Mouse (Mus musculus): ENCODE results near the gene Grik2.
"Not testable (repeated sequence)": the region's sequence is repeated elsewhere in the genome, so short reads cannot be mapped to it uniquely, and the experiment has no call there.

Gene Grik2

GRCm38 (mm10) chr10:49647116-49647515 is 141.4 kb downstream of the Grik2 start:
- DNase-seq = no peak

GRCm38 (mm10) chr10:49639901-49640300 is 148.7 kb downstream of the Grik2 start:
- peak; percentile 71 to 72 for DNase-seq

- no peak for DNase-seq
Measured at GRCm38 (mm10) chr10:49623951-49624350, 164.6 kb downstream of the Grik2 start.

GRCm38 (mm10) chr10:49597652-49598051 is 190.9 kb downstream of the Grik2 start:
- DNase-seq = no peak

- no peak for DNase-seq
Measured at GRCm38 (mm10) chr10:49573514-49573913, 215.1 kb downstream of the Grik2 start.

- DNase-seq = no peak
Measured at GRCm38 (mm10) chr10:49559872-49560407, 228.6 kb downstream of the Grik2 start.

- no peak for DNase-seq
Measured at GRCm38 (mm10) chr10:49542249-49542648, 246.3 kb downstream of the Grik2 start.

- no peak for DNase-seq
Measured at GRCm38 (mm10) chr10:49519752-49520151, 268.8 kb downstream of the Grik2 start.

- DNase-seq = no peak
Measured at GRCm38 (mm10) chr10:49500628-49501027, 287.9 kb downstream of the Grik2 start.

GRCm38 (mm10) chr10:49497302-49497701 is 291.3 kb downstream of the Grik2 start:
- no peak for DNase-seq

GRCm38 (mm10) chr10:49481439-49481838 is 307.1 kb downstream of the Grik2 start:
- DNase-seq = peak in 1 of 2 experiments; percentile 13

- DNase-seq = no peak
Measured at GRCm38 (mm10) chr10:49480085-49480749, 308.3 kb downstream of the Grik2 start.

GRCm38 (mm10) chr10:49473613-49474012 is 315.0 kb downstream of the Grik2 start:
- no peak for DNase-seq

- no peak for DNase-seq
Measured at GRCm38 (mm10) chr10:49456791-49457190, 331.8 kb downstream of the Grik2 start.

- DNase-seq = no peak
Measured at GRCm38 (mm10) chr10:49453535-49453934, 335.0 kb downstream of the Grik2 start.

- DNase-seq = no peak
Measured at GRCm38 (mm10) chr10:49441369-49441768, 347.2 kb downstream of the Grik2 start.

GRCm38 (mm10) chr10:49437057-49437456 is 351.5 kb downstream of the Grik2 start:
- DNase-seq = no peak

- DNase-seq = peak in 1 of 2 experiments; percentile 19
Measured at GRCm38 (mm10) chr10:49436301-49436700, 352.3 kb downstream of the Grik2 start.

- DNase-seq = no peak
Measured at GRCm38 (mm10) chr10:49432825-49433224, 355.7 kb downstream of the Grik2 start.

- DNase-seq = not testable (repeated sequence)
Measured at GRCm38 (mm10) chr10:49417206-49417605, 371.4 kb downstream of the Grik2 start.

GRCm38 (mm10) chr10:49382996-49383395 is 405.6 kb downstream of the Grik2 start:
- peak; percentile 4 to 13 for DNase-seq

- DNase-seq = peak; percentile 76 to 83
Measured at GRCm38 (mm10) chr10:49381852-49382251, 406.7 kb downstream of the Grik2 start.

- DNase-seq = peak; percentile 59 to 63
Measured at GRCm38 (mm10) chr10:49368601-49369000, 420.0 kb downstream of the Grik2 start.

GRCm38 (mm10) chr10:49365262-49365661 is 423.3 kb downstream of the Grik2 start:
- DNase-seq = no peak

GRCm38 (mm10) chr10:49322413-49322812 is 466.2 kb downstream of the Grik2 start:
- no peak for DNase-seq

All from cerebellum, postnatal 36 days (tissue).